In genomic region chr16:63856658-63857552, GRCm38 (mm10) we compare ENCODE assay signal across 9 mouse cellular contexts. TPM values are rescaled to one million over a fixed set of nuclear protein-coding genes. Genes with fewer than 3 reads are reported as not detected.
DNase-seq lines count a peak whose midpoint lies in the region; ATAC-seq and TF ChIP-seq lines count a peak whose summit lies in the region.
"Had no signal": no experiment of that assay in that cellular context is flagged by ENCODE, and none has a peak within 500 bp of the region (broad histone marks: within the 10 kb centered on the region; RNA-seq: fewer than 3 reads in every experiment).

No protein-coding gene starts in this region.

- H3K4me2 ChIP-seq in heart, embryonic 11.5 days = peak overlapping the region; percentile 80
- peak overlapping the region; percentile 86 for H3K4me2 ChIP-seq in limb, embryonic 13.5 days (replicated peaks)
- peak overlapping the region; percentile 82 for H3K4me2 ChIP-seq in midbrain, embryonic 15.5 days

- TF ChIP-seq CTCF in embryonic fibroblast, embryonic 13.5 days (IDR thresholded peaks at IDR 0.05; ENCODE audit: borderline replicate concordance, insufficient read depth, low read length) = peak; percentile 81

- H3K27me3 ChIP-seq in heart, embryonic 11.5 days (ENCODE audit: control insufficient read depth, insufficient read depth, low read length) = no peaks in the 10 kb centered on the region
- peaks cover 4% of the 10 kb centered on the region; the same call in 1 of the 2 replicates for H3K27me3 ChIP-seq in limb, embryonic 13.5 days
- H3K27me3 ChIP-seq in midbrain, embryonic 15.5 days (replicated peaks) = peaks cover 4% of the 10 kb centered on the region; the same call in 1 of the 2 replicates
- H3K27me3 ChIP-seq: CH12.LX had no signal

- WGBS in heart, embryonic 11.5 days (ENCODE audit: insufficient replicate concordance) = 3% methylated on average over 28 of the region's 33 CpGs
- under 1% methylated on average over 33 of the region's 33 CpGs for WGBS in limb, embryonic 13.5 days
- 2% methylated on average over 33 of the region's 33 CpGs for WGBS in midbrain, embryonic 15.5 days

- peak; percentile 82 for ATAC-seq in heart, embryonic 11.5 days (replicated peaks; ENCODE audit: insufficient number of reproducible peaks, low FRiP score, low TSS enrichment)
- peak; percentile 91 for ATAC-seq in limb, embryonic 13.5 days (ENCODE audit: low FRiP score, low read depth)
- peak; percentile 95 for ATAC-seq in midbrain, embryonic 15.5 days (replicated peaks)

- no peaks in the 10 kb centered on the region for H3K9me3 ChIP-seq in heart, embryonic 11.5 days (replicated peaks; ENCODE audit: control insufficient read depth, low read length)
- no peaks in the 10 kb centered on the region for H3K9me3 ChIP-seq in limb, embryonic 13.5 days
- H3K9me3 ChIP-seq in midbrain, embryonic 15.5 days = no peaks in the 10 kb centered on the region

- peak overlapping the region; percentile 79 for H3K9ac ChIP-seq in heart, embryonic 11.5 days (ENCODE audit: low read depth, low read length)
- peak overlapping the region; percentile 66 for H3K9ac ChIP-seq in limb, embryonic 13.5 days
- peak overlapping the region; percentile 68 for H3K9ac ChIP-seq in midbrain, embryonic 15.5 days

- H3K36me3 ChIP-seq in heart, embryonic 11.5 days (ENCODE audit: control insufficient read depth, insufficient read depth, low read length) = no peaks in the 10 kb centered on the region
- H3K36me3 ChIP-seq in limb, embryonic 13.5 days = no peaks in the 10 kb centered on the region
- no peaks in the 10 kb centered on the region for H3K36me3 ChIP-seq in midbrain, embryonic 15.5 days (replicated peaks)

- peak; percentile 55 for TF ChIP-seq POLR2A in embryonic fibroblast, embryonic 13.5 days (IDR thresholded peaks at IDR 0.05; ENCODE audit: low read depth, low read length)

- H3K27ac ChIP-seq in embryonic fibroblast, embryonic 13.5 days (ENCODE audit: insufficient read depth, low read length) = peak overlapping the region; percentile 44
- H3K27ac ChIP-seq in heart, embryonic 11.5 days (ENCODE audit: low read depth, low read length) = peak overlapping the region; percentile 60
- peak overlapping the region; percentile 70 for H3K27ac ChIP-seq in limb, embryonic 13.5 days
- H3K27ac ChIP-seq in midbrain, embryonic 15.5 days = peak overlapping the region; percentile 86

- peak; percentile 0 for DNase-seq in thymus, postnatal 25 days
- no peak for DNase-seq in thymus, postnatal 36 days
- peak; percentile 50 for DNase-seq in kidney, adult 9 months
- DNase-seq in telencephalon, adult 2 months (ENCODE audit: low read depth, low spot score) = peak; percentile 85

- no peaks in the 10 kb centered on the region for H3K4me1 ChIP-seq in embryonic fibroblast, embryonic 13.5 days (ENCODE audit: control insufficient read depth, insufficient read depth, low read length)
- H3K4me1 ChIP-seq in heart, embryonic 11.5 days (ENCODE audit: control insufficient read depth, insufficient read depth, low read length) = no peaks in the 10 kb centered on the region
- peaks cover 14% of the 10 kb centered on the region; the same call in 1 of the 2 replicates for H3K4me1 ChIP-seq in limb, embryonic 13.5 days
- 0 out of 2 replicates have a peak, but pooled peaks cover 4% of the 10 kb centered on the region for H3K4me1 ChIP-seq in midbrain, embryonic 15.5 days

- peak overlapping the region; percentile 65 for H3K4me3 ChIP-seq in embryonic fibroblast, embryonic 13.5 days (ENCODE audit: insufficient read depth, low read length)
- H3K4me3 ChIP-seq in heart, embryonic 11.5 days (ENCODE audit: low read depth, low read length) = peak overlapping the region; percentile 64
- H3K4me3 ChIP-seq in limb, embryonic 13.5 days = peak overlapping the region; percentile 59
- peak overlapping the region; percentile 72 for H3K4me3 ChIP-seq in midbrain, embryonic 15.5 days

RNA-seq across cellular contexts. Expression of gene Epha3, which starts 7.1 kb away (rescaled TPM):
- 34.0 and 67.0 TPM in 2 replicates for polyA plus RNA-seq in embryonic fibroblast, embryonic 13.5 days (2011; ENCODE audit: insufficient read length, low read depth, missing spikeins)
- polyA plus RNA-seq in heart, embryonic 11.5 days (2014; fragmentation: Nextera tagmentation; extraction: Ambion mirVana) = 10.7 and 11.9 TPM in 2 replicates
- 36.1 and 45.3 TPM in 2 replicates for polyA plus RNA-seq in limb, embryonic 13.5 days (2015; fragmentation: Nextera tagmentation; extraction: Ambion mirVana)
- polyA plus RNA-seq in midbrain, embryonic 15.5 days (2015; fragmentation: Nextera tagmentation; extraction: Ambion mirVana) = 16.5 and 22.3 TPM in 2 replicates

Comparison
In these comparisons a context has a peak if more than half of its experiments do, and no peak if none do; other contexts are left out.
1. DNase-seq: peak in thymus, postnatal 25 days (single experiment), kidney, adult 9 months (single experiment) and telencephalon, adult 2 months (single experiment); none in thymus, postnatal 36 days (0 of 2).
2. Peak in every context shown above with its lines, with median percentiles within 50 percentile points of each other: H3K27ac ChIP-seq, H3K4me3 ChIP-seq, ATAC-seq, H3K4me2 ChIP-seq and H3K9ac ChIP-seq.